Mouse (Mus musculus) kidney, embryonic 14.5 days (tissue): Measurements from ENCODE around the gene Itsn1. TPM values are rescaled to one million over a fixed set of nuclear protein-coding genes. Genes with fewer than 3 reads are reported as not detected.

Experiments used
- ATAC-seq: fragments of 200-750 bp; cut with Nextera tagmentation; 2 replicates; pipeline ENCODE4 v1.8.0; 2017; ENCODE audit warnings: moderate number of reproducible peaks, mild to moderate bottlenecking, moderate TSS enrichment, moderate library complexity; ENCODE audit not compliant: low FRiP score, low TSS enrichment
- H3K27ac ChIP-seq: fragments of 300-500 bp; sonication (generic); 2 replicates; pipeline ENCODE4 v1.5.1; 2014; ENCODE audit warnings: low read depth, mild to moderate bottlenecking, low read length, moderate library complexity, mixed read lengths
- H3K27me3 ChIP-seq: fragments of 300-500 bp; sonication (generic); 2 replicates; pipeline ENCODE4 v1.6.1; 2014; ENCODE audit warnings: mild to moderate bottlenecking, low read length; ENCODE audit not compliant: control insufficient read depth, insufficient read depth
- H3K36me3 ChIP-seq: fragments of 300-500 bp; sonication (generic); 2 replicates; pipeline ENCODE4 v1.6.1; 2014; ENCODE audit warnings: low read length, mixed read lengths; ENCODE audit not compliant: control insufficient read depth, insufficient read depth
- H3K4me1 ChIP-seq: fragments of 300-500 bp; sonication (generic); 2 replicates; pipeline ENCODE4 v1.6.1; 2014; ENCODE audit warnings: low read length, mixed read lengths; ENCODE audit not compliant: control insufficient read depth, insufficient read depth
- H3K4me2 ChIP-seq: fragments of 300-500 bp; sonication (generic); replicated peaks from 2 replicates; pipeline ENCODE4 v1.6.1; 2014; ENCODE audit warnings: low read depth, mild to moderate bottlenecking, low read length
- H3K4me3 ChIP-seq: fragments of 300-500 bp; sonication (generic); 2 replicates; pipeline ENCODE4 v1.5.1; 2014; ENCODE audit warnings: mild to moderate bottlenecking, low read length
- H3K9ac ChIP-seq: fragments of 300-500 bp; sonication (generic); 2 replicates; pipeline ENCODE4 v1.6.1; 2014; ENCODE audit warnings: low read depth, mild to moderate bottlenecking, low read length, moderate library complexity
- H3K9me3 ChIP-seq: fragments of 300-500 bp; sonication (generic); 2 replicates; pipeline ENCODE4 v1.6.1; 2016; ENCODE audit warnings: low read length; ENCODE audit not compliant: control insufficient read depth
- WGBS: fragments of 180-500 bp; shearing (Covaris S2); extraction: QIAGEN DNeasy Blood & Tissue Kit; methylation state at CpG from one replicate; pipeline ENCODE4 v1.1.7; 2014; 5-methylcytosine and 5-hydroxymethylcytosine counted together
- polyA plus RNA-seq: library from polyadenylated mRNA; unstranded; fragments of >200 nt; fragmentation: Nextera tagmentation; extraction: Ambion mirVana; gene quantifications from 2 replicates; pipeline ENCODE4 v1.2.1, GENCODE M21; 2014

The Itsn1 gene
- polyA plus RNA-seq, 1 experiment from 2014 or later, result 27.7 TPM

- ATAC-seq, result no peak
- WGBS, result 92% methylated on average over 5 of the region's 5 CpGs
Measured at GRCm38 (mm10) chr16:91906672-91907071, 177.6 kb downstream of the Itsn1 start.

GRCm38 (mm10) chr16:91907158-91907557 is 178.1 kb downstream of the Itsn1 start:
- Histone ChIP-seq H3K27ac (no peak overlapping the region), H3K4me1 (no peaks in the 10 kb centered on the region), H3K4me3 (no peak overlapping the region), H3K9me3 (no peaks in the 10 kb centered on the region), H3K36me3 (no peaks in the 10 kb centered on the region), H3K4me2 (no peak overlapping the region), H3K27me3 (no peaks in the 10 kb centered on the region), H3K9ac (no peak overlapping the region)
- WGBS, result 76% methylated on average over 11 of the region's 11 CpGs
- ATAC-seq, result no peak

More at GRCm38 (mm10) chr16:91906672-91907071, 177.6 kb downstream of the Itsn1 start:
- Histone ChIP-seq H3K4me3 (no peak overlapping the region), H3K27me3 (no peaks in the 10 kb centered on the region), H3K36me3 (no peaks in the 10 kb centered on the region), H3K9me3 (no peaks in the 10 kb centered on the region), H3K4me1 (no peaks in the 10 kb centered on the region), H3K27ac (no peak overlapping the region), H3K4me2 (no peak overlapping the region), H3K9ac (no peak overlapping the region)

DNA sequence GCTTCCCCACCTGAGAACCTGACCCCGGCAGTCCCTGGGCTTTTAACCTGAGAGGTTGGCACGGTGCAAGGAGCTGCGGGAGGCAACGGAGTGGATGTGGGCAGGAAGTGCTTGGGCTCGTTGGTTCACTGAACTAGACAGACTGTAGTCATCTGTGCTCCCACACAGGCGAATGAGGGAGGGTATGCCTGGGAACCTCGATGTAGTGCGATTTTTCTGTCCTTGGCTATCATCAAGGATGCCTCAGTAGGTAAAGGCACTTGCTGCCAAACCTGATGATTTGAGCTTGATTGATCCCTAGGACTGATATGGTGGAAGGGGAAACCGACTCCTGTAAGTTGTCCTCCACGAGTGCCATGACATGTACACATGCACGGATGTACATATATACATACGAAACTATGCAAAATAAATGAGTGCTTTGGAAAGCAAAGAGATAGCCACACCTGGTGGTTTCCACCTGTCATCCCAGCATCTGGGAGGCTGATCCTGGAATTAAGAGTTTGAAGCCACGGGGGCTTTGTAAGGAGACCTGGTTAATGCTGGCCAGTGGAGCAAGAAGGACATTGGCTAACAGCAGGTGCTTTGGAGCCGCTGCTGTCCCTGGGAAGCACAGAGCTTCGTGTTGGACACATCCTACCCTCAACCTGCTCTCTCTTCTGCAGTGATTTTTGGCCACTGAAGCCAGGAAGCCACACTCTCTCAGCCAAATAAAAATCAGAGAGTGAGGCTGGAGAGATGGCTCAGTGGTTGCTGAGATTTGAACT is 180.7 kb downstream of the Itsn1 start:
- no peaks in the 10 kb centered on the region for H3K36me3 ChIP-seq
- no peaks in the 10 kb centered on the region for H3K9me3 ChIP-seq
- H3K9ac ChIP-seq, result no peak overlapping the region
- no peak overlapping the region for H3K27ac ChIP-seq
- H3K4me2 ChIP-seq, result no peak overlapping the region
- ATAC-seq, result no peak
- H3K4me3 ChIP-seq, result no peak overlapping the region
- WGBS, result 84% methylated on average over 15 of the region's 15 CpGs
- no peaks in the 10 kb centered on the region for H3K27me3 ChIP-seq
- no peaks in the 10 kb centered on the region for H3K4me1 ChIP-seq

DNA sequence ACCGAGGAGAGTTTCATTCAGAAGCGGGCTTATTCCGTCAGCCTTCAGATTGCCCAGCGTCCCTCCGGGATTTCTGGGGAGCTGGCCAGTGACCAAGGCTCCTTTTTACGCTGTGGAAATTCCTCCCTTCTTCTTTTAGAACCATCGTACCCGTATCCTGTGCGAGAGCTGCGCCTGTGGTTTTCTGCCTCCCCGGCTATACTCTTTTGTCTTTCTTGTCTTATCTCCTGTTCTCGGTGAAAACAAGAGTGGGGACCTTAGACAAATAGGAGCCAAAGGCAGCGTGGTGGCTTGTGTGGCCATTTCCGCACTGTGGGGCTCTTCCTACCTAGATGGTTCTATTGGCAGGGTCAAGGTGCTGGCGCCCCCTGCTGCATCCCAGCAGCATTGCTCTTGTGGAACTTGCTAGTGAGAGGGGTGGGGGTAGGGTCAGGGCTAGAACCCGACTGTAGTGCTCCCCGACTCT is 188.6 kb downstream of the Itsn1 start:
- Histone ChIP-seq H3K9ac (0 out of 2 replicates have a peak overlapping the region, but pooled peaks have one; percentile 28), H3K4me1 (no peaks in the 10 kb centered on the region), H3K9me3 (no peaks in the 10 kb centered on the region), H3K4me3 (peak overlapping the region; percentile 24; the same call in 1 of the 2 replicates), H3K27ac (no peak overlapping the region), H3K4me2 (peak overlapping the region; percentile 37), H3K36me3 (no peaks in the 10 kb centered on the region), H3K27me3 (no peaks in the 10 kb centered on the region)
- 28% methylated on average over 17 of the region's 17 CpGs for WGBS
- ATAC-seq, result peak; percentile 77

DNA sequence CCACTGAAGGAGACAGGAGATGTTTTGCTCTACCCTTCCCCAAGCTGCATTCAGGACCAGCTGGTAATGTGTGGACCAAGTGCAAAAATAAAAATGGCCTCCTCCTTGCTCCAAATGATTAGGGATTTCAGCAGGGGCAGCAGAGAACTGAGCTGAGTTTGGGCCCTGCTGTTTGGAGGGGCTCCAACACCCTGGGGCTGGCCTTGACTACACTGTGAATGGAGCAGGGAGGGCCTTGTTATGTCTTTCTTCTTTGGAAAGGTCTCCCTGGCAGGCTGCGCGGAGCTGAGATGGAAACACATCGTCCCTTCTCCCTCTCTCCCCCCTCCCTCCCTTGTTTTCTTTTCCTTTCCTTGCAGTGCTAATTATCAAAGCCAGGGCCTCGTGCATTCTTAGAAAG is 189.4 kb downstream of the Itsn1 start:
- Histone ChIP-seq H3K9ac (no peak overlapping the region), H3K4me3 (no peak overlapping the region), H3K4me2 (no peak overlapping the region), H3K4me1 (no peaks in the 10 kb centered on the region), H3K36me3 (peaks cover 7% of the 10 kb centered on the region), H3K9me3 (no peaks in the 10 kb centered on the region), H3K27ac (no peak overlapping the region), H3K27me3 (no peaks in the 10 kb centered on the region)
- no peak for ATAC-seq
- WGBS, result 52% methylated on average over 4 of the region's 4 CpGs

DNA sequence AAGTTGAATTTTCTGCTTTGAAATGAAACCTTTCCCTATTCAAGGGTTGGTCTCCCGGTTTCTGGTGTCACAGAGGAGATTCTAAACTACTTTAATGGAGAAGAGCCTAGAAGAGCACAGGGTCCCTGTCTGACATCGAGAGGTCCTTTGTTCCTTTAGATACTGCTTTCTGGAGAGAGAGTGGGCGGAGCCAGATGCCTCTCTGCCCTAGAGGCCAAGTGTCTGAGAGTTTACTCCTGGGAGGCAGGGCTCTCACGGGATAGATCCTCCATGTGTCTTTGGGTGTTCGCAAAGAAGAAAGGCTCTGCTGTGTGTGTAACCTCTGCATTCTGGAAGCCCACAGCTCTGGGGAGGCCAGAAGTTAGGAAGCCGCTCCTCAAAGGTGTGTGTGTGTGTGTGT is 190.0 kb downstream of the Itsn1 start:
- Histone ChIP-seq H3K36me3 (peaks cover 13% of the 10 kb centered on the region), H3K9ac (no peak overlapping the region), H3K4me3 (no peak overlapping the region), H3K27me3 (no peaks in the 10 kb centered on the region), H3K9me3 (no peaks in the 10 kb centered on the region), H3K27ac (no peak overlapping the region), H3K4me2 (no peak overlapping the region), H3K4me1 (no peaks in the 10 kb centered on the region)
- WGBS, result 54% methylated on average over 6 of the region's 6 CpGs
- ATAC-seq, result no peak

GRCm38 (mm10) chr16:91921340-91921739 is 192.3 kb downstream of the Itsn1 start:
- no peak overlapping the region for H3K9ac ChIP-seq
- 92% methylated on average over 11 of the region's 11 CpGs for WGBS
- H3K4me1 ChIP-seq, result no peaks in the 10 kb centered on the region
- no peak overlapping the region for H3K4me3 ChIP-seq
- H3K36me3 ChIP-seq, result peaks cover 36% of the 10 kb centered on the region
- H3K4me2 ChIP-seq, result no peak overlapping the region
- no peaks in the 10 kb centered on the region for H3K9me3 ChIP-seq
- H3K27me3 ChIP-seq, result no peaks in the 10 kb centered on the region
- no peak for ATAC-seq
- H3K27ac ChIP-seq, result no peak overlapping the region

DNA sequence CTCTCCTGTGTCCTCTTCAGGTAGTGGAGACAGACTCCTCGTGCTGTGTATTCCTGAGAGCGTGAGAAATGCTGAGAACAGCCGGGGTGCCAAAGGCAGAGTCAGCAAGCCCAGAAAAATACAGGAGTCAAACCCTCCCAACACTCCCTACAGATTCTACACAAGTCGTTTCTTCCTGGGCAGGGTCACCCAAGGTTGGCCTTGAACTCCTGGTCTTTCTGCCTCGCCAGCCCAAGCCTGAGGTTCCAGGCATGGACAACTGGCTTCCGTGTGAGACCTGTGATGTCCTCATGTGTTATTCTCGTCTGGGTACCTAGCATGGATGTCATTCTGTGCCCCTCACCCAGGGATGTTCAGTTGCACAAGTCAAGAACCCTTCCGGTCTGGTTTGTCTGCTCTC is 193.9 kb downstream of the Itsn1 start:
- H3K9me3 ChIP-seq, result no peaks in the 10 kb centered on the region
- H3K4me2 ChIP-seq, result no peak overlapping the region
- H3K36me3 ChIP-seq, result peaks cover 52% of the 10 kb centered on the region
- no peak overlapping the region for H3K9ac ChIP-seq
- no peaks in the 10 kb centered on the region for H3K4me1 ChIP-seq
- no peak overlapping the region for H3K4me3 ChIP-seq
- no peak overlapping the region for H3K27ac ChIP-seq
- no peaks in the 10 kb centered on the region for H3K27me3 ChIP-seq
- ATAC-seq, result no peak
- WGBS, result 80% methylated on average over 8 of the region's 8 CpGs

DNA sequence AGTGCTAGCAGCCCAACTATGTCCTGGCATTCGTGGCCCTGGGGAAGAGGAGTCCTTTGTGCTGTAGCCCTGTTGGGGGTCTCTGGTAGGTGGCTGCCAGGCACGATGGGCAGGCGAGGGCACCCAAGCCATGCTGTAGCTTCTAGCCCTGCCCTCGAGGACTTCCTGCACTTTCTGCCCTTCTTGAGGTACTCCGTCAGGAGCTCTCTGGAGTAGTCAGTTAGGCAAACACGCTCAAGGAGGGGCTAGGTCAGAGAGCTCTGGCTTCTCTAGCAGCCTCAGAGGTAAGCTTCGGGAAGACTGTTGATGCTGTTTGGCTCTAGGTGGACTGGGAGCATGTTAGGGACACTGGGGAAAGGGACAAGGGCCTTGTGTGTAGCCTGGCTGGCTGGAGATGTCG is 195.3 kb downstream of the Itsn1 start:
- ATAC-seq, result no peak
- 93% methylated on average over 8 of the region's 8 CpGs for WGBS
- no peaks in the 10 kb centered on the region for H3K27me3 ChIP-seq
- H3K36me3 ChIP-seq, result peaks cover 65% of the 10 kb centered on the region
- H3K27ac ChIP-seq, result no peak overlapping the region
- no peaks in the 10 kb centered on the region for H3K4me1 ChIP-seq
- no peak overlapping the region for H3K4me2 ChIP-seq
- H3K4me3 ChIP-seq, result no peak overlapping the region
- H3K9ac ChIP-seq, result no peak overlapping the region
- no peaks in the 10 kb centered on the region for H3K9me3 ChIP-seq
